Comparison of ENCODE assay signal across 8 mouse cellular contexts in the genomic region with DNA sequence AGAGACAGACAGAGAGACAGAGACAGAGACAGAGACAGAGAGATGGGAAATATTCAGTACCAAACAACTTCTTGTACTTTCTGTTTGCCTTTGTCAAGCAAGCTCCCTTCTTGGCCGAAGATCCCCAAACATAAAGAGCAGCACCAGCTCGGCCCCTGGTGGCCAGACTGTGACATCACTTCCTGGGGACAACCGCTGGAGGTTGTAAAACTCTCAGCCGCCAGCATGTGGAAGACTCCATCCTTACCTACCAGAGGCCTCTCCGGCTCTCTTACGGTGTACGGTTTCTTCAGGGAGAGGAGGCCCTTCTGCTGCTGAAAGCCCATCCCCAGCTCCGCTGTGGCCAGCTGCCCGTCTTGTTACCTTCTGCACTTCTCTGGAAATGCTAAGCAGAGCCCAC. TPM values are rescaled to one million over a fixed set of nuclear protein-coding genes. Genes with fewer than 3 reads are reported as not detected.
A peak's percentile ranks its signal among the peaks of the same experiment; 100 is the strongest.
DNase-seq lines count a peak whose midpoint lies in the region; ATAC-seq lines count a peak whose summit lies in the region.

No protein-coding gene starts in this region.

- DNase-seq in heart, postnatal 4 days, result peak; percentile 54
- DNase-seq in heart, adult 9 months (ENCODE audit: low spot score in 2 of 2), result no peak
- peak; percentile 44 for DNase-seq in A20 (ENCODE audit: low read depth, low spot score)
- DNase-seq in adrenal gland, postnatal 25 days, result peak; percentile 18
- DNase-seq in kidney, postnatal 14 days, result peak; percentile 50
- peak; percentile 62 for DNase-seq in testis, postnatal 10 days (ENCODE audit: low spot score)
- DNase-seq in heart, postnatal 36 days, result no peak

- intact Hi-C loops in heart, postnatal 36 days (cut with DNase I), result loop anchor here (5.0 kb wide), 2 partner anchors 444 to 674 kb away; no protein-coding TSS in a partner anchor

- no peak for ATAC-seq in frontal cortex, adult (ENCODE audit: low TSS enrichment)

RNA-seq across cellular contexts. Expression of a gene that starts 18.1 kb away (rescaled TPM):
- not detected for total RNA-seq in heart, postnatal 4 days (2021)
- total RNA-seq in adrenal gland, postnatal 25 days (2021), result 8.5 and 11.1 TPM in 2 replicates
- total RNA-seq in heart, postnatal 36 days (2021), result under 1 TPM in 1 of 2 experiments, not detected in 1; 0.11 TPM

RNA-seq across cellular contexts. Expression of a gene that starts 40.3 kb away (rescaled TPM):
- 10 to 100 TPM in 1 of 2 experiments, 1 to 10 TPM in 1; 9.5 to 10.2 TPM for total RNA-seq in heart, postnatal 4 days (2021)
- total RNA-seq in adrenal gland, postnatal 25 days (2021), result 5.6 and 6.1 TPM in 2 replicates
- 1 to 10 TPM; 1.8 to 2.4 TPM for total RNA-seq in heart, postnatal 36 days (2021)

Comparison
In these comparisons a context has a peak if more than half of its experiments do, and no peak if none do; other contexts are left out.
1. DNase-seq: peak in heart, postnatal 4 days (single experiment), A20 (single experiment), adrenal gland, postnatal 25 days (single experiment), kidney, postnatal 14 days (single experiment) and testis, postnatal 10 days (single experiment); none in heart, adult 9 months (0 of 2) and heart, postnatal 36 days (0 of 2).